8 mouse cellular contexts compared by ENCODE assay signal in the genomic region with DNA sequence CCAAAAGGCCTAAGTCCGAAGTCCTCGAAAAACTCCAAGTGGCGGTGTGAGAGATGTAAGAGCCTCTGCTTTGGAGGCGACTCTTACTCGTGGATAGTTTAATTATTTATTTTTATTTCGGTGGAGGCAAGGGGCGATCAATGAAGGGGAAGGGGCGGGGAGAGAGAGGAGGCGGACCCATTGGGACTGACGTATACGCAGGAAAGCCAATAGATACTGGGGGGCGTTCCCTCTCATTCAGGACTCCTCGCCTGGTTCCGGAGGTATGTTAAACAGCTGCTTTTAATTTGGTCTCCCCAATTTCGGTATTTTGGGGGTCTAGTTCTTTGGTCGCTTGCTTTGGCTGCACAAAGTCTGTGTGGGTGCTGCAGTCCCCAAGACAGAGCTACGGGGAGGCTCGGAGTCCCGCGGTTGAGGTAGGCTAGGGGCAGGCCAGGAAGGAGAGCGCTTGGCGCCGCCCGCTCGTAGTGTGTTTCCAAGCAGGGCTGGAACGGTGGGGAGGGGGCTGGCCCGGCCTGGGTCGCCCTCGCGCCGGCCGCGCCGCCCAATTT. TPM values are rescaled to one million over a fixed set of nuclear protein-coding genes. Genes with fewer than 3 reads are reported as not detected.
A peak's percentile ranks its signal among the peaks of the same experiment; 100 is the strongest.
DNase-seq lines count a peak whose midpoint lies in the region; ATAC-seq and TF ChIP-seq lines count a peak whose summit lies in the region.

A gene (plus strand): TSS at position 240 of the 551 bp plus-strand sequence.

- 1% methylated on average over 34 of the region's 34 CpGs for WGBS in macrophage (ENCODE audit: missing documents)

- H3K36me3 ChIP-seq in macrophage (ENCODE audit: inconsistent target), result no peaks in the 10 kb centered on the region

- TF ChIP-seq CTCF in left cerebral cortex, adult 2 months (IDR thresholded peaks at IDR 0.05), result no peak; the same call in 1 of the 2 replicates

- peak within 1 kb of the TSS; percentile 99 for H3K27ac ChIP-seq in left cerebral cortex, adult 2 months
- H3K27ac ChIP-seq in macrophage, result peak within 1 kb of the TSS; percentile 47

- intact Hi-C loops in left cerebral cortex, adult 2 months (cut with DNase I), result loop anchor here (2.0 to 5.0 kb wide), 4 partner anchors 77 to 450 kb away; a partner anchor contains a TSS

- peak; percentile 21; the same call in 1 of the 2 replicates for ATAC-seq in common myeloid progenitor, adult 5-6 weeks (replicated peaks; ENCODE audit: low read depth, poor library complexity, severe bottlenecking)

- peak within 1 kb of the TSS; percentile 89 for H3K4me3 ChIP-seq in left cerebral cortex, adult 2 months
- H3K4me3 ChIP-seq in macrophage (ENCODE audit: inconsistent target), result peak within 1 kb of the TSS; percentile 73

- DNase-seq in ZHBTc4 (ENCODE audit: low read depth, low spot score), result peak; percentile 89
- peak; percentile 51 for DNase-seq in gastrocnemius, postnatal 10 days
- peak; percentile 58 for DNase-seq in hindlimb bud, embryonic 11.5 days (ENCODE audit: extremely low spot score, low read depth, low spot score)
- DNase-seq in left cerebral cortex, adult 2 months (ENCODE audit: extremely low spot score in 1 of 2, low spot score in 2 of 2), result peak; percentile 58 to 63
- DNase-seq in right cerebral cortex, adult 18-20 months, result peak; percentile 74
- peak; percentile 74 for DNase-seq in urinary bladder, postnatal 14 days (ENCODE audit: low spot score)

- 0 out of 2 replicates have a peak, but pooled peaks cover 5% of the 10 kb centered on the region for H3K79me2 ChIP-seq in macrophage (ENCODE audit: inconsistent target)

RNA-seq across cellular contexts. Expression of the gene that starts here (rescaled TPM):
- total RNA-seq in common myeloid progenitor, adult 5-6 weeks (2017), result 82.1 and 105 TPM in 2 replicates
- 10 to 100 TPM; 25.1 to 29.9 TPM for total RNA-seq in gastrocnemius, postnatal 10 days (2021)
- total RNA-seq in left cerebral cortex, adult 2 months (2021), result 10 to 100 TPM; 38.8 to 47.5 TPM
- total RNA-seq in macrophage (2018; cell fraction: chromatin; rRNA removed), result 10 to 100 TPM; 37.6 to 92.8 (median 59.8) TPM
- total RNA-seq in macrophage (2018; cell fraction: cytosol; rRNA removed), result 10 to 100 TPM; 19.9 to 30.5 (median 25.7) TPM
- total RNA-seq in macrophage (2018; cell fraction: nucleus; rRNA removed), result 10 to 100 TPM; 32.2 to 67.7 (median 39.0) TPM
- polyA plus RNA-seq in macrophage (2018), result 23.9 to 29.7 TPM (median 29.7 TPM) in 3 replicates

Comparison
In these comparisons a context has a peak if more than half of its experiments do, and no peak if none do; other contexts are left out.
1. Peak in every context shown above with its lines: DNase-seq, ATAC-seq, H3K4me3 ChIP-seq and H3K27ac ChIP-seq.